Mouse (Mus musculus): Measurements from ENCODE around the gene Nmt2. TPM values are rescaled to one million over a fixed set of nuclear protein-coding genes. Genes with fewer than 3 reads are reported as not detected.

Gene Nmt2
- polyA plus RNA-seq, 1 experiment from 2014 or later: 14.2 TPM

DNA sequence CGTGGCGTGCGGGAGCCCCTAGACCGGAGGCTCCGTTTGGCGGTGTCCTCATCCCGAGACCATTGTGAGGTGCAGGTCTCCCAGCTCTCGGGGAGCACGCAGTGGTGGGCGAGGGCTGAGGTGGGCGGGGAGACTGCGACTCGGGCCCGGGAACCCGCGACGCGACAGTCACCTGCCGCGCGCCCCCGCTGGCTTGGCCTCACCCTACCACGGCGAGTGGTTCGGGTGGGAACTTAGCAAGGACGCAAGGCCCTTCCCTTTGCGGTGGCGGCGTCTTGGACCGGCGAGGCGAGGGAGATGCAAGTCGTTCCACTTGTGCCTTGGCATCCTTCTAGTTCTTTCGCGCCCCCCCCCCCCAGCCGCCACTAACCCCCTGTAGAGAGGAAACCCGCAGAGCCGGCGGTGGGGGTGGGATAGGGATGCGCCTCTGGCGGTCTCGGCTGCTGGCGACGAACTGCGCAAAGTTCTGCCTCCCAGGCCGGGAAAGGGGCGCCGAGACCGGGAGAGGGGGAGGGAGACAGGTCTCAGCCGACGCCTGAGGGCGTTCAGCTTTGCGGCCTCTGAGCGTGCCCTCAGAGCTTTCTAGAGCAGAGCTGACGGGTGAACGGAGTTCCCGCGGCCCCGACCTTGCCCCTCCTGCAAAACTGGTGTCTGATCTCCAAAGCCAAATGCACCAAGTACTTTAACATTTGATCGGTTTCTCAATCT, 615 bp downstream of the Nmt2 start:
- H3K9me3 ChIP-seq (replicated peaks): no peaks in the 10 kb centered on the region
- peaks cover 27% of the 10 kb centered on the region for H3K4me1 ChIP-seq (replicated peaks)
- H3K27ac ChIP-seq (replicated peaks): peak overlapping the region; percentile 81
- H3K4me2 ChIP-seq: peak overlapping the region; percentile 97
- WGBS (ENCODE audit: insufficient replicate concordance): under 1% methylated on average over 59 of the region's 60 CpGs
- no peaks in the 10 kb centered on the region for H3K36me3 ChIP-seq (replicated peaks)
- H3K9ac ChIP-seq: peak overlapping the region; percentile 86
- peak overlapping the region; percentile 86 for H3K4me3 ChIP-seq (replicated peaks)
- ATAC-seq (ENCODE audit: insufficient read depth): peak; percentile 20
- no peaks in the 10 kb centered on the region for H3K27me3 ChIP-seq

DNA sequence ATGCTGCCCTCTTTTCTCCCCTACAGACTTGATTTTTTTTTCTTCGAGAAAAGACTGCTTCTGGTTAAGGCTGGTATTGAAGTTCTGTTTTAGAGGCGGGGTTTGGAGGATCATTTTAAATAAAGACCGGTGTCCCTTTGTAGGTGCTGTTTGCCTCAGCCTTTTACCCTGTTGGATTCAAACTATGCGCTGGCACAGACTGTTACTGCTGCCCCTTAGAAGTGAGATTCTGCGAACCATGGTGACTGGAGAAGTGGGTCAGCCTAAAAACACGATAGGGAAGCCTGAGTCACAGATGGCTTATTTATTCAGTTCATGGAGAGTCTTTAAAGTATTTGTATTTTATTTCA, 1.1 kb downstream of the Nmt2 start:
- H3K4me1 ChIP-seq (replicated peaks): peaks cover 27% of the 10 kb centered on the region
- H3K9me3 ChIP-seq (replicated peaks): no peaks in the 10 kb centered on the region
- peak overlapping the region; percentile 86 for H3K4me3 ChIP-seq (replicated peaks)
- no peak for ATAC-seq (ENCODE audit: insufficient read depth)
- H3K27me3 ChIP-seq: no peaks in the 10 kb centered on the region
- H3K36me3 ChIP-seq (replicated peaks): no peaks in the 10 kb centered on the region
- H3K4me2 ChIP-seq: peak overlapping the region; percentile 97
- H3K27ac ChIP-seq (replicated peaks): peak overlapping the region; percentile 81; the same call in 1 of the 2 replicates
- H3K9ac ChIP-seq: peak overlapping the region; percentile 86
- 1% methylated on average over 6 of the region's 6 CpGs for WGBS (ENCODE audit: insufficient replicate concordance)

DNA sequence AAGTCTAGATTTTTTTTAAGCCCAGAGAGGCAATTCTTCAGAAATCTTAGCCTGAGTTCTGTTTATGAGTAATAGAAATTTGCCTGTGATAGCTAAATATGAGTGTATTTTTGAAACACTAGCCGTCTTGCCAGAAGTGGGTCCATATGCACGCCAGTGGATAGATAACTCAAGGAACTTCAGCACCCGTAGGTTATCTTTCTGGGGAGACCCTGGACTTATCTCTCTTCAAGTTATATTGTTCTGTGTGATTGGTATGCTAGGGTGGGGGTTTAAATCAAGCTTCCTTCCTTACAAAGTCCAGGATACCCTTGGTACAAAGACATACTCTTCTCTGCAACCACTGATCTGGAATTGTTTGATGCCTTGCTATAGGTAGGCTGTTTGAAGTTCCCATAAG, 1.7 kb downstream of the Nmt2 start:
- H3K9me3 ChIP-seq (replicated peaks): no peaks in the 10 kb centered on the region
- 17% methylated on average over 3 of the region's 3 CpGs for WGBS (ENCODE audit: insufficient replicate concordance)
- H3K27ac ChIP-seq (replicated peaks): no peak overlapping the region; the same call in 1 of the 2 replicates
- H3K27me3 ChIP-seq: no peaks in the 10 kb centered on the region
- peak overlapping the region; percentile 97 for H3K4me2 ChIP-seq
- no peak overlapping the region for H3K9ac ChIP-seq
- peak overlapping the region; percentile 86 for H3K4me3 ChIP-seq (replicated peaks)
- no peaks in the 10 kb centered on the region for H3K36me3 ChIP-seq (replicated peaks)
- ATAC-seq (ENCODE audit: insufficient read depth): no peak
- peaks cover 27% of the 10 kb centered on the region for H3K4me1 ChIP-seq (replicated peaks)

- H3K9ac ChIP-seq: no peak overlapping the region
- no peaks in the 10 kb centered on the region for H3K27me3 ChIP-seq
- no peak overlapping the region for H3K27ac ChIP-seq (replicated peaks)
- 59% methylated on average over 2 of the region's 2 CpGs for WGBS (ENCODE audit: insufficient replicate concordance)
- H3K4me1 ChIP-seq (replicated peaks): peaks cover 27% of the 10 kb centered on the region
- H3K4me2 ChIP-seq: peak overlapping the region; percentile 97; the same call in 1 of the 2 replicates
- no peaks in the 10 kb centered on the region for H3K36me3 ChIP-seq (replicated peaks)
- H3K9me3 ChIP-seq (replicated peaks): no peaks in the 10 kb centered on the region
- no peak for ATAC-seq (ENCODE audit: insufficient read depth)
- no peak overlapping the region for H3K4me3 ChIP-seq (replicated peaks)
Measured at GRCm38 (mm10) chr2:3286243-3286642, 2.2 kb downstream of the Nmt2 start.

DNA sequence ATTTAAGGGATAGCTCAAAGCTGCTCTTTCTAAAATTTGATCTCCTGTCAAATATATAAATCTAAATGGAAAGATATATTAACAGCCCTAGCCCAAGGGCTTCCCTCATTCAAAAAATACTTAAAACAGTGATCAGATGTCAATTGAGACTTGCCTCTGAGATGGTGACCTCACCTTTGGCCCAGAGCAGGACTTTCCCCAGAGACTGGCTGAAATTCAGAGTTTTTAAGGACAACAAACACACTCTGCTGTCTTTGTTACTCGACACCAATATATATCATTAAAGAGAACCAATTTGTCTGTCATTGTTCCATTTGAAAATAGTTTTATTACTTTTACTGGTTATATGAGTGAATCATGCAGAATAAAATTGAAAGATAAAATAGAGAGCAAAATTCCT, 5.6 kb downstream of the Nmt2 start:
- no peak overlapping the region for H3K4me2 ChIP-seq
- 57% methylated on average over 1 of the region's 1 CpGs for WGBS (ENCODE audit: insufficient replicate concordance)
- H3K4me1 ChIP-seq (replicated peaks): peaks cover 15% of the 10 kb centered on the region
- no peak overlapping the region for H3K9ac ChIP-seq
- H3K27ac ChIP-seq (replicated peaks): no peak overlapping the region
- H3K4me3 ChIP-seq (replicated peaks): no peak overlapping the region
- H3K36me3 ChIP-seq (replicated peaks): no peaks in the 10 kb centered on the region
- H3K27me3 ChIP-seq: no peaks in the 10 kb centered on the region
- ATAC-seq (ENCODE audit: insufficient read depth): no peak
- H3K9me3 ChIP-seq (replicated peaks): no peaks in the 10 kb centered on the region

DNA sequence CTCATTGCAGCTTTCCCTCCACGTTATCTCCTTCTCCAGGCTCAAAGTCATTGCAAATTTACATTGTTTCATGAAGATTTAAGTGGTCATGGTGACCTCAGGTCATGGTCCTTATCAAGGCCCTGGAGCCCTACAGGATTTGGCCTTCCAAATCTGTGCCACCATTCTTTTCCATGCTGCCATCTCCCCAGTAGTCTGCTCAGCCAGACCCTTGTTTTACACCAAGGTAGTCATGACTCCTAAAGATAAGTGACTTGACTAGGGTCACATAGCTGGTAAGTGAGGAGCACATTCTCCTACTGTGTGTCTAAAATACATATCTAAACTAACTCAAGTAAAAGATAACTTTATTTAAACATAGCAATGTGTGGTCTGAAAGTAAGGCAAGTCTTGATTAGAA, 8.2 kb downstream of the Nmt2 start:
- ATAC-seq (ENCODE audit: insufficient read depth): no peak
- Histone ChIP-seq H3K9ac (no peak overlapping the region), H3K36me3 (replicated peaks) (no peaks in the 10 kb centered on the region), H3K27ac (replicated peaks) (no peak overlapping the region), H3K27me3 (no peaks in the 10 kb centered on the region), H3K4me2 (no peak overlapping the region), H3K4me3 (replicated peaks) (no peak overlapping the region), H3K4me1 (replicated peaks) (no peaks in the 10 kb centered on the region; the same call in 1 of the 2 replicates), H3K9me3 (replicated peaks) (no peaks in the 10 kb centered on the region)
- 72% methylated on average over 1 of the region's 1 CpGs for WGBS (ENCODE audit: insufficient replicate concordance)

GRCm38 (mm10) chr2:3295826-3296225, 11.8 kb downstream of the Nmt2 start:
- H3K9me3 ChIP-seq (replicated peaks): no peaks in the 10 kb centered on the region
- no peak overlapping the region for H3K4me2 ChIP-seq
- no peak overlapping the region for H3K4me3 ChIP-seq (replicated peaks)
- no peaks in the 10 kb centered on the region; the same call in 1 of the 2 replicates for H3K4me1 ChIP-seq (replicated peaks)
- no peaks in the 10 kb centered on the region for H3K36me3 ChIP-seq (replicated peaks)
- H3K27me3 ChIP-seq: no peaks in the 10 kb centered on the region
- ATAC-seq (ENCODE audit: insufficient read depth): no peak
- 74% methylated on average over 7 of the region's 7 CpGs for WGBS (ENCODE audit: insufficient replicate concordance)
- no peak overlapping the region for H3K9ac ChIP-seq
- peak overlapping the region; percentile 15; the same call in 1 of the 2 replicates for H3K27ac ChIP-seq (replicated peaks)

- H3K9ac ChIP-seq: no peak overlapping the region
- H3K36me3 ChIP-seq (replicated peaks): peaks cover 15% of the 10 kb centered on the region
- 66% methylated on average over 3 of the region's 3 CpGs for WGBS (ENCODE audit: insufficient replicate concordance)
- no peaks in the 10 kb centered on the region for H3K27me3 ChIP-seq
- H3K4me2 ChIP-seq: no peak overlapping the region
- H3K27ac ChIP-seq (replicated peaks): no peak overlapping the region
- no peak overlapping the region for H3K4me3 ChIP-seq (replicated peaks)
- H3K4me1 ChIP-seq (replicated peaks): no peaks in the 10 kb centered on the region
- ATAC-seq (ENCODE audit: insufficient read depth): no peak
- H3K9me3 ChIP-seq (replicated peaks): no peaks in the 10 kb centered on the region
Measured at GRCm38 (mm10) chr2:3305426-3306025, 21.5 kb downstream of the Nmt2 start.

DNA sequence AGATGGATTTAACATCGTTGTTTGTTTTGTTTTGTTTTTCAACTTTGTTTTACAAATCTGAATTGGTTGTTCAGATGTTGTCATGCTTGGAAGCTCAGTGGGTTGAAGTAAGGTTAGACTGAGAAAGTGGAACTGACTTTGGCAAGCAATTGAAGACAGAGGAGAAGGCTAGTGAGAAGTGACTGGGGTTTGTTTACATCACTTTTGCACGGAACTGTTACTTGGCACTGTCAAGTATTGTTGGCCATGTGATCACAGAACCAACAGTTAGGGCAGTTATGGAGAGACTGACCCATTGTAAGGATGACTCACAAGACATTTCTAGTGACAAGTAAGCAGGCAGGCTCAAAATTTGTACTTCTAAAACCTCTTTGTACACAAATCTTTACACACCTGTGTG, 39.1 kb downstream of the Nmt2 start:
- H3K4me1 ChIP-seq (replicated peaks): no peaks in the 10 kb centered on the region
- WGBS (ENCODE audit: insufficient replicate concordance): 72% methylated on average over 2 of the region's 2 CpGs
- no peak overlapping the region for H3K4me2 ChIP-seq
- no peak overlapping the region for H3K27ac ChIP-seq (replicated peaks)
- no peaks in the 10 kb centered on the region for H3K27me3 ChIP-seq
- peaks cover 57% of the 10 kb centered on the region for H3K36me3 ChIP-seq (replicated peaks)
- no peaks in the 10 kb centered on the region for H3K9me3 ChIP-seq (replicated peaks)
- H3K9ac ChIP-seq: no peak overlapping the region
- ATAC-seq (ENCODE audit: insufficient read depth): no peak
- no peak overlapping the region for H3K4me3 ChIP-seq (replicated peaks)

DNA sequence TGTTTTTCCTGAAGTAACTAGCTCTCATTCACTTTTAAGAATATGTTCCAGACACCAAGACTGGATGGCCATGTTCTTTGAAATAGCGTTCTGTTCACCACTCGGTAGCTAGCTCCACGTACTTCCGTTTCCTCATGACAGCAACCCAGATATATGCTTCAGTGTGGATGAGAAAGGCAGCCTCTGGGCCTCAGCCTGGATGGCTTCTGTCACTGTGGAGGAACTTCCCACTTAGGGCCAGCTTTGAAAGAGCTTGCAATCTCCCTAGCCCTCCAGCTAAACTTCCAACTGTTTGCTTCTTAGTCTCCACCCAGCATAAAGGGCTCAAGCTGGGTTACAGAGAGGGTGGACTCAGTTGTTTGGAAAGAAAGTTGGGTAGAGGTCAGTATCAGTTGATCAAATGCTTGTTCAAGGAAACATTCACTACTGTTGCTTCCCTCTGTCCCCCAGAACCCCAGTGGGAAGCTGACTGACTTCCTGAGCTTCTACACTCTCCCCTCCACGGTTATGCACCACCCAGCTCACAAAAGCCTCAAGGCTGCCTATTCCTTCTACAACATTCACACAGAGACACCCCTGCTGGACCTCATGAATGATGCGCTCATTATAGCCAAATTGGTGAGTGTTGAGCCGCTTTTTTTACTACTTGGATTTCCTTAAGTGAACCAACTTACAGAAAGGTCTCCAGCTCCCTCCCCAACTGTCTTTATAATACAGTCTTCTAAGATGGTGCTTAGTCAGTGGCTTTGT, 40.5 kb downstream of the Nmt2 start:
- Histone ChIP-seq H3K4me3 (replicated peaks) (no peak overlapping the region), H3K4me2 (no peak overlapping the region), H3K9ac (no peak overlapping the region), H3K4me1 (replicated peaks) (no peaks in the 10 kb centered on the region), H3K9me3 (replicated peaks) (no peaks in the 10 kb centered on the region), H3K27ac (replicated peaks) (no peak overlapping the region), H3K36me3 (replicated peaks) (peaks cover 62% of the 10 kb centered on the region), H3K27me3 (no peaks in the 10 kb centered on the region)
- 78% methylated on average over 7 of the region's 7 CpGs for WGBS (ENCODE audit: insufficient replicate concordance)
- ATAC-seq (ENCODE audit: insufficient read depth): no peak

DNA sequence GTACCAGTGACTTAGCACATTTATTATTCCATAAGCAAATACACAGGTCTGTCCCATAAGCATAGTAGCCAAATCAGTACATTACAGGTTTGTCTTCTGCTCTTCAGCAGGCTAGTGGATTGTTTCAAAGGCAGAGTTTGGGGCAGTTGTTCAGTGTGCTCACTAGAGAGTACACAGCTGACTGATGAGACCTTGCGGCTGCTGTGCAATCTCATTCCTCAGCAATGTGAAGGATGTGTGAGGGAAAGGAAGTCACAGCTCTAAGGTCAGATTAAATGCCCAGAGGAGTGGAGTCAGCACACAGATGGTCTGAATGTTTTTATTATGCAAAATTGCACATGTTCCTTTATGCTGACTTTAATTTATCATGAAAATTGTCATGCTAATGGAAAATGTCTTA, 42.5 kb downstream of the Nmt2 start:
- 79% methylated on average over 1 of the region's 1 CpGs for WGBS (ENCODE audit: insufficient replicate concordance)
- Histone ChIP-seq H3K4me2 (no peak overlapping the region), H3K9ac (no peak overlapping the region), H3K4me1 (replicated peaks) (peaks cover 15% of the 10 kb centered on the region), H3K36me3 (replicated peaks) (peaks cover 61% of the 10 kb centered on the region), H3K27ac (replicated peaks) (no peak overlapping the region), H3K9me3 (replicated peaks) (no peaks in the 10 kb centered on the region), H3K27me3 (no peaks in the 10 kb centered on the region), H3K4me3 (replicated peaks) (no peak overlapping the region)
- ATAC-seq (ENCODE audit: insufficient read depth): no peak

Data from liver, embryonic 15.5 days (tissue).